Mouse (Mus musculus) kidney, postnatal 14 days (tissue): Measurements from ENCODE around the gene Zfp719.

Experiments
- DNase-seq: peaks from one replicate; pipeline ENCODE4 v3.0.0; 2022; ENCODE audit warnings: mixed read lengths

Gene Zfp719

GRCm38 (mm10) chr7:43608316-43608824, 29.0 kb downstream of the Zfp719 start:
- no peak for DNase-seq

GRCm38 (mm10) chr7:43613816-43614551, 34.6 kb downstream of the Zfp719 start:
- no peak for DNase-seq

- DNase-seq, result no peak
These were observed 43.5 kb downstream of the Zfp719 start for GRCm38 (mm10) chr7:43622927-43623326.

GRCm38 (mm10) chr7:43623819-43624218, 44.4 kb downstream of the Zfp719 start:
- DNase-seq, result no peak

- no peak for DNase-seq
These were observed 45.7 kb downstream of the Zfp719 start for GRCm38 (mm10) chr7:43625065-43625464.

GRCm38 (mm10) chr7:43625794-43626422, 46.5 kb downstream of the Zfp719 start:
- DNase-seq, result no peak

GRCm38 (mm10) chr7:43633940-43634339, 54.5 kb downstream of the Zfp719 start:
- no peak for DNase-seq

- no peak for DNase-seq
These were observed 55.1 kb downstream of the Zfp719 start, which contains the start of gene Ceacam18 for GRCm38 (mm10) chr7:43634500-43634899. TSS of gene Ceacam18 (plus strand) at chr7:43634707.

- no peak for DNase-seq
These were observed 56.8 kb downstream of the Zfp719 start for GRCm38 (mm10) chr7:43636194-43636593.

GRCm38 (mm10) chr7:43637118-43637517, 57.7 kb downstream of the Zfp719 start:
- no peak for DNase-seq

- DNase-seq, result no peak
These were observed 63.2 kb downstream of the Zfp719 start for GRCm38 (mm10) chr7:43642587-43642986.
